Mouse (Mus musculus) frontal cortex, adult (tissue): ENCODE data around the gene Tmed9.
"Not testable (repeated sequence)": the region's sequence is repeated elsewhere in the genome, so short reads cannot be mapped to it uniquely, and the experiment has no call there.

ENCODE experiments used
- ATAC-seq: cut with Nextera tagmentation; 2 replicates; pipeline ENCODE4 v1.9.2; 2017; ENCODE audit warnings: mild to moderate bottlenecking, moderate library complexity, mixed read lengths; ENCODE audit not compliant: low TSS enrichment

The Tmed9 gene

GRCm38 (mm10) chr13:55607624-55608006 is 34.1 kb downstream of the Tmed9 start:
- no peak for ATAC-seq

- no peak for ATAC-seq
These were observed 38.5 kb downstream of the Tmed9 start for GRCm38 (mm10) chr13:55611996-55612395.

GRCm38 (mm10) chr13:55613471-55613870 is 39.9 kb downstream of the Tmed9 start:
- no peak for ATAC-seq

- no peak for ATAC-seq
These were observed 45.8 kb downstream of the Tmed9 start for GRCm38 (mm10) chr13:55619328-55619727.

- ATAC-seq = no peak
These were observed 46.7 kb downstream of the Tmed9 start for GRCm38 (mm10) chr13:55620275-55620674.

GRCm38 (mm10) chr13:55622156-55622648 is 48.7 kb downstream of the Tmed9 start:
- ATAC-seq = not testable (repeated sequence)

GRCm38 (mm10) chr13:55622649-55623541 is 49.4 kb downstream of the Tmed9 start, which contains the start of gene Caml:
Gene Caml (plus strand): TSS chr13:55623005.
- ATAC-seq = peak; percentile 98

- ATAC-seq = peak; percentile 99
These were observed 61.2 kb downstream of the Tmed9 start, which contains the start of gene Ddx46 for GRCm38 (mm10) chr13:55634639-55635127. Gene Ddx46 (plus strand): TSS chr13:55635027.

- peak; percentile 72 for ATAC-seq
These were observed 61.6 kb downstream of the Tmed9 start for GRCm38 (mm10) chr13:55635146-55635571.

GRCm38 (mm10) chr13:55636185-55636983 is 62.9 kb downstream of the Tmed9 start:
- ATAC-seq = no peak

- peak; percentile 38; the same call in 1 of the 2 replicates for ATAC-seq
These were observed 66.9 kb downstream of the Tmed9 start for GRCm38 (mm10) chr13:55640480-55640879.

- ATAC-seq = no peak
These were observed 71.0 kb downstream of the Tmed9 start for GRCm38 (mm10) chr13:55644525-55644924.
